Mouse (Mus musculus) induced T-regulatory cell, adult 2 months (primary cell): ENCODE results near the gene Sass6.
A peak's percentile ranks its signal among the peaks of the same experiment; 100 is the strongest.
"Not testable (repeated sequence)": the region's sequence is repeated elsewhere in the genome, so short reads cannot be mapped to it uniquely, and the experiment has no call there.

ENCODE experiments used
- DNase-seq: peaks from one replicate; pipeline ENCODE4 v3.0.0-alpha.2; 2012; ENCODE audit warnings: low read depth

Sass6 gene

GRCm38 (mm10) chr3:116594728-116595602 is at the start of gene Sass6:
Sass6 (plus strand) TSS chr3:116594982.
- DNase-seq = peak; percentile 99

- DNase-seq = no peak
Observed at GRCm38 (mm10) chr3:116547430-116547829, 47.4 kb upstream of the Sass6 start.

- DNase-seq = no peak
Observed at GRCm38 (mm10) chr3:116551362-116551761, 43.4 kb upstream of the Sass6 start.

- not testable (repeated sequence) for DNase-seq
Observed at GRCm38 (mm10) chr3:116561315-116561714, 33.5 kb upstream of the Sass6 start.

- DNase-seq = no peak
Observed at GRCm38 (mm10) chr3:116562408-116563094, 32.2 kb upstream of the Sass6 start, which contains the start of gene Lrrc39. Lrrc39 (plus strand) TSS chr3:116562973.

- DNase-seq = no peak
Observed at GRCm38 (mm10) chr3:116563095-116563492, 31.7 kb upstream of the Sass6 start.

- no peak for DNase-seq
Observed at GRCm38 (mm10) chr3:116570628-116571027, 24.2 kb upstream of the Sass6 start.

- peak; percentile 17 for DNase-seq
Observed at GRCm38 (mm10) chr3:116577286-116577685, 17.5 kb upstream of the Sass6 start.

GRCm38 (mm10) chr3:116582201-116582600 is 12.6 kb upstream of the Sass6 start:
- no peak for DNase-seq

GRCm38 (mm10) chr3:116594076-116594727 is 580 bp upstream of the Sass6 start:
- DNase-seq = no peak

- no peak for DNase-seq
Observed at GRCm38 (mm10) chr3:116595603-116595991, 815 bp downstream of the Sass6 start.

GRCm38 (mm10) chr3:116599705-116600104 is 4.9 kb downstream of the Sass6 start:
- no peak for DNase-seq

GRCm38 (mm10) chr3:116601005-116601404 is 6.2 kb downstream of the Sass6 start:
- no peak for DNase-seq

GRCm38 (mm10) chr3:116601781-116602180 is 7.0 kb downstream of the Sass6 start:
- DNase-seq = no peak

- no peak for DNase-seq
Observed at GRCm38 (mm10) chr3:116604570-116604969, 9.8 kb downstream of the Sass6 start.

GRCm38 (mm10) chr3:116614295-116614892 is 19.6 kb downstream of the Sass6 start, which contains the start of gene Trmt13:
Trmt13 (minus strand) TSS chr3:116614587.
- no peak for DNase-seq

GRCm38 (mm10) chr3:116615318-116616068 is 20.7 kb downstream of the Sass6 start:
- DNase-seq = no peak

- DNase-seq = no peak
Observed at GRCm38 (mm10) chr3:116618855-116619254, 24.1 kb downstream of the Sass6 start.

GRCm38 (mm10) chr3:116620636-116621370 is 26.0 kb downstream of the Sass6 start:
- DNase-seq = no peak

- no peak for DNase-seq
Observed at GRCm38 (mm10) chr3:116622641-116623040, 27.9 kb downstream of the Sass6 start.

GRCm38 (mm10) chr3:116631459-116631858 is 36.7 kb downstream of the Sass6 start:
- no peak for DNase-seq
